Mouse (Mus musculus) gastrocnemius, postnatal 10 days (tissue): ENCODE measurements around the gene Fbxl18. TPM values are rescaled to one million over a fixed set of nuclear protein-coding genes. Genes with fewer than 3 reads are reported as not detected.
A peak's percentile ranks its signal among the peaks of the same experiment; 100 is the strongest.
"Not testable (repeated sequence)": the region's sequence is repeated elsewhere in the genome, so short reads cannot be mapped to it uniquely, and the experiment has no call there.

Experiments used
- DNase-seq: peaks from one replicate; pipeline ENCODE4 v3.0.0; 2021; ENCODE audit warnings: mixed read lengths
- total RNA-seq, 2 experiments: library from RNA; stranded (reverse); gene quantifications; 2 replicates each; pipeline ENCODE4 v1.2.3; 2021

The Fbxl18 gene
- total RNA-seq, 2 experiments from 2014 or later = 7.1 to 8.4 TPM

DNA sequence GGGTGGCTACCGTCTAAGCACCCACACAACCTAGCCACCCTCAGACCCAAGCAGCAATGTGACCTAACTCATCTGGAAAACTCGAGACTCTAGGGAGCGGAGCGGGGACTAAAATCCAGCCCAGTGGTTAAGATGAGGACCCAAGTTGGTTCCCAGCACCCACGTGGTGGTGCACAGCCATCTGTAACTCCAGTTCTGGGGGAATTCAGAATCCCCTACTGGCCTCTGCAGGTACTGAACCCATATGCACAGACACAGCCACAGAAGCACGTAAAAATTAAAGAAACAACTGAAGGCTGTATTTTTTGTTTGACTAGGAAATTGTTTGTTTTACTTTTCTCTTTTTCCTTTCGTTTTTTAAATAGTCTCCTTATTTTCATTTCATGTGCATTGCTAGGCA, 21.5 kb downstream of the Fbxl18 start:
- DNase-seq = no peak

DNA sequence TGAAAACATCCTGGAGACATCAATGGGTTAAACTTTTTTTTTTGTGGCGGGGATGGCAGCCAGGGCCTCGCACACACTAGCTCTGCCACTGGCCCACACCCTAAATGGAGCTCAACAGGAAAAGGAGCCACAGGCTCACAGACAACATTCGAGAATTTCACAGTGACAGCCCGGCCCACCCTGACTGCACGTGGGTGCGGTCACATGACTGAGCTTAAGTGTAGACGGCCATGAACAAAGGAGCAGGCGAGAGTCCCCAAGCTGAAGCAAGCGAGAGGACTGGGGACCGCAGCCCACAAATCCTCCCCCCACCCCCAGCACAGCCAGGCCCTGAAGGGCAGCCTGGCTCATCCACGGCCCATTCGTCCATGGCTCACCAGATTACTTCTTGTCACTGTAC, 23.5 kb downstream of the Fbxl18 start:
- DNase-seq = no peak

DNA sequence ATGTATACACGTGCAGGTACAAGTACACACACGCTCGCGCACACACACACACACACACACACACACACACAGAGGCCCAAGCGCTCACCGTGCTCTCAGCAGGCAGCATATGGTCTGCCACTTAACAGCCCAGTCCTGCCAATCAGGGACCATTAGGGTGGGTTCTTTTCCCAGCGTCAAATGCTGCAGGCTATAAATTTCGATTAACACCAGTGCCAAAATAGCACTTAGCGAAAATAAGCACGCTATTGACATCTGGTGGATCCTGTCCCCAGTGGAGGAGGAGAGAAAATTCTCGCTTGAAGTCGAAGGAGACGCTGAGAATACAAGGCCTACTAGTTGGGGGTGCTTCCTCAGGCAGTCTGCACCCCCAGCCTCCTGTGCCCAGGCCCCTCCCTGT, 25.8 kb downstream of the Fbxl18 start:
- DNase-seq = no peak

DNA sequence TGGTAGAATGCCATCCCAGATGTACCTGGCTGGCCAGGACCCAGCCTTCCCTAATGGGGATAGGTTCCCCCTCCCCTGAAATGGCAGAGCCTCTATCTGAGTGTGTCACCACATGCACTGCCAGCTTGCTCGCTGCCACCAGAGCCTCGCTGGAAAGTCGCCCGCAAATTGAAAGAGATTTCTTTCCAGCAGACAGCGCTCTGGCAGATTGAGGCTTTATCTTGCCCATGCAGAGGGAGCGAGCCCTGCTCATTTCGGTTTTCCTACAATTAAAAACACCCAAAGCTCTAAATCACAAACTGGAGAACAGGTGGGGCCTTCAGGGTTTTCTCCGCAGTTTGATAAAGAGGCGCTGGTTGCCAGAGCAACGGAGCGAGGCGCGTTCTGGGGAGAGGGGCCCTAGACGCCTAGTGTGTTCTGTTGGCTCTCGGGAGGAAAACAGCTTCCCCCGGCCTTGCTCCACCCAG, 37.4 kb downstream of the Fbxl18 start:
- DNase-seq = peak; percentile 59

DNA sequence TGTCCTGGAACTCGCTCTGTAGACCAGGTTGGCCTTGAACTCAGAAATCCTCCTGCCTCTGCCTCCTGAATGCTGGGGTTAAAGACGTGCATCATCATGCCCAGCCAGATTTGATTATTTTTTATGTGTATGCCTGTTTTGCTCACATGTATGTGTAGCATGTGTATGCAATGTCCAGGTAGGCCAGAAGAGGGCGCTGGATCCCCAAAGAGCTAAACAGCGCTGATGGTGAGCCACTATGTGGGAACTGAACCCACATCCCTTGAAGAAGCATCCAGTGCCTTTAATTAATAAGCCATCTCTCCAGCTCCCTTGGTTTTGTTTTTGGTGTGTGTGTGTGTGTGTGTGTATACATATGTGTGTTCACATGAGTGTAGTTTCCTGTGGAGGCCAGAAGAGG, 38.8 kb downstream of the Fbxl18 start:
- no peak for DNase-seq

DNA sequence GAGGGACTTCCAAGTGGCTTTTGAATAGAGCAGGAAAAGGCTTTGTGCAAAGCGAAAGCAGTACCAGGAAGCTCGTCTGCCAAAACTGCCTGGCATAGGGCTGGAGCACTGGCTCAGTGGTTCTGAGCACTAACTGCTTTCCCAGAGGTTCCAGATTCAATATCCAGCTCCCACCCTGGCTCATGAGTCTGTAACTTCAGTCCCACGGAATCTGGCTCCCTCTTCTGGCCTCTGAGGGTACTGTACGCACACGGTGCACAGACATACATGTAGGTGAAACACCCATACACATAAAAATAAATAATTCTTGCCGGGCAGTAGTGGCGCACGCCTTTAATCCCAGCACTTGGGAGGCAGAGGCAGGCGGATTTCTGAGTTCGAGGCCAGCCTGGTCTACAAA, 40.3 kb downstream of the Fbxl18 start:
- peak; percentile 55 for DNase-seq

DNA sequence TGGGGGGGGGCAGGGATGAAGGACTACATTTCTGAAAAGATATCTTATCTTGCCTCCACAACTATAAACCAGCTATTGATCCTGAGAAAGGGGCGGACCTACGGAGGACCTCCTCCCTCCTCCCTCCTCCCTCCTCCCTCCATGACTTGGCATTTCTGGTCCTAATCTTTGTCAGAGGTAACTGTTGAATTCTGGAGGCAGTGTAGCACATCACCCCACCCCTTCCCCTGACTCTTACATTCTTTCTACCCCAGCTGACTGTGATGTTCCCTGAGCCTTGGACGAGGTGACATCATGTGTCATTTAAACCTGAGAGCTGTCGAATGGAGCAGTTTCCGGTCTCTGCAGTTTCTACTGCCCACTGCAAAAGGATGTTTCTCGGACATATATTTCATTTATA, 41.6 kb downstream of the Fbxl18 start:
- no peak for DNase-seq

DNA sequence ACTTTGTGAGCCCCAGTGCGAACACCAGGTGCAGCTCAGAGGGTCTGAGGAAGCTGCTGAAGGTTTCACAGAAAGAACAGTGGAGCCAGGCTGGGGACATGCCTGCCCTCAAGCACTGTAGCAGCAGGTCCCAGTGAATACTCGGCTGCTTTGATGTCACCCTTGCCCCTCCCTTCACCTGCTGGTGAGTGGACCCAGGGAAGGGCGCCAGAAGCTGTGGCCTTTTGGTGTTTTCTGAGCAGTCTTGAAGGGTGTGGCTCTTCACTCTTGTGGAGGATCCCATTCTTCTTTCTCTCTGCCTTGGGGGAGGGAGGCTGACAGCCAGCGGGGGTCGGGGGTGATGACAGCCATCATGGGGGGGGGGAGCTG, 43.6 kb downstream of the Fbxl18 start:
- no peak for DNase-seq

DNA sequence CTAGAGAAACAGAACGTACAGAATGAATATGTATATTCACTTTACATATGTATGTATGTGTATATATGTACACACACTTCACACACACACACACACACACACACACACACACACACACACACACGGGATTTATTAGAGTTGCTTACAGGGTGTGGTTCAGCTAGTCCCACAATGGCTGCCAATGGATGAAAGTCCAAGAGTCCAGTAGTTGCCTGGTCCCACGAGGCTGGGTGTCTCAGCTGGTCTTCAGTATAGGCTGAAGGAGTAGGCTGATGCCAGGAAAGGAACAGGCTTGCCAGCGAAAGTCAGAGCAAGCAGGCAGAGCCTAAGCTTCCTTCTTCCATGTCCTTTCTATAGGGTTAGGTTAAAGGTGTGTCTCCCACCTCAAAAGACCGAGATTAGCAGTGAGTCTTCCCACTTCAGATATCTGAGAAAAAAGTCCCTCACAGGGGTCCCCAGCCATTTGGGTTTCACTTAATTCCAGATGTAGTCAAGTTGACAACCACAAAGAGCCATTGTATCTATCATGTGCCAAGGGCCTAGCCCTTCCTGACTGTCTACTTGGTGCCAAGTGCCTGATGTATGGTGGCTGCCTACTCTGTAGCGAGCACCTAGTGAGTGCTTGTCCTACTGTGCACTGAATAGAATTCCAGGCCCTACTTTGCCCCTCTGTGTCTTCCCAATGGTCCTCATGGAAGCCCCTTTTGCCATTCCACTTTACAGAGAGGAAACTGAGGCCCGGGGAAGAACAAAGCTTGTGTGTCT, 44.1 kb downstream of the Fbxl18 start:
- DNase-seq = no peak

DNA sequence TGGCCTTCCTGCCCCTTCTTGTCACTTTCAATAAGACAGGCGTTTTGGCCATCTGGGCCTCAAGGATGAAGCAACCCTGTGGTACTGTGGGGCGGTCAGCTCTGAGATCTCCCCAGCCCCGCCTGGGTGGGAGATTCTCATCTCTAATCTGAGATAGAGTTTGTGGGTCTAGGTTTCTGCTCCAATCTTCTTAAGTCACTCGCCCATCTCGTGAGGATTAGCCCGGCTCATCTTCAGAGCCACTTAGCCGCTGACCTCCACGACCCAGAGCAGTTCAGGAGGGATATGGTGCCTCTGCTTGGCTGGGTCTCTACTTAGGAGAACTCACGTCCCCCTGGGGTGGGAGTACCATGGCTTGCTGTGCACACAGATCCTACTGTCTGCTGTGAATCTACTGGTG, 44.7 kb downstream of the Fbxl18 start:
- no peak for DNase-seq

DNA sequence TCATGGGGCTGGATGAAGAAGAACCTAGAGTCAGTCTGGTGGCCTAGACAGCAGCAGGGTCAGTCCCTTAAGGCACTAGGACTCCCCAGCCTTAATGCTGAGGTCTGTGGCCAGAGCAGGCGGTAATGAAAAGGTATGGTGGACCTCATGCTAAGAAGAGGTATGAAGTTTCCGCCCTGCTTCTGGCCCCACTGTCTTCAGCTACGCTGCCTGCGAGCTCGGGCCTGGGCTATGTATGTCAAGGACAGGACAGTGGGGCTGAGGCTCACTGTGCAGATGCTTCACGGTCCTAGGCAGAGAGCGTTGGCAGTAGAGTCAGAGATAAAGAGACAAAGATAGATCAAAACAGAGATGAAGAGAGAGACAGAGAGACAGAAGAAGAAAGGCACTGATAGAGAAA, 46.3 kb downstream of the Fbxl18 start:
- DNase-seq = no peak

DNA sequence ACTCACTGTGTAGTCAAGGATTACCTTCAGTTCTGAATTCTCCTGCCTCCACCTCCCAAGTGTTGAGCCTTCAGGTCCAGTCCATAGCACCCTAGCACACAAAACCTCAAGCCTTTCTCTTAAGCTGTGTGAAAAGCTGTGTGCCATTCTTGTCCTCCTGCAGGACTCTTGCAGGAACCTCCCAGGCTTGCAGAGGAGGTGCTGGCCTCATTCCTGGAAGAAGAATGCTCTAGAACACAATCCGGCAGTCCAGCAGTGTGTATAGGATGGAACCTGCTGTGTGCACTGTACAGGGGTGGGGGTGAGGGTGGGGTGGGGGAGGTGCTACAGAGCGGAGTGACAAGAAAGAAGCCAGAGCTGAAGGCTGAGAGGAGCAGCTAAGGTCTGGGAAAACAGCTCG, 47.1 kb downstream of the Fbxl18 start:
- no peak for DNase-seq

DNA sequence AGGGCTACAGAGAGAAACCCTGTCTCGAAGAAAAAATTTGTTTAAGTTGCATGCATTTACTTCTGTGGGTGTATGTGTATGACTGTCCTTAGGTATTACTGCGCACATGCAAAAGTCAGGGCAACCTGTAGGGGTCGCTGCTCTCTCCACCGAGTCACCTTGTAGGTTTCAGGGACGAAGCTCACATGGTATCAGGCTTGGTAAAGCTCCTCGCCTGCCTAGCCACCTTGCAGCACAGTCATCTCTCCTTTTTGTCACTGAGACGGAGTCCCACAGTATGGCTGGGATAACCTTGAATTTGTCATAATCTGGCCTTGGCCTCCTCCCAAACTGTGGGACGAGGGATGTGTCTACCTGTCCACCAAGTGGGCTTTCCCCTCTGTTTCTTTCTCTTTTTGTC, 50.8 kb downstream of the Fbxl18 start:
- no peak for DNase-seq

DNA sequence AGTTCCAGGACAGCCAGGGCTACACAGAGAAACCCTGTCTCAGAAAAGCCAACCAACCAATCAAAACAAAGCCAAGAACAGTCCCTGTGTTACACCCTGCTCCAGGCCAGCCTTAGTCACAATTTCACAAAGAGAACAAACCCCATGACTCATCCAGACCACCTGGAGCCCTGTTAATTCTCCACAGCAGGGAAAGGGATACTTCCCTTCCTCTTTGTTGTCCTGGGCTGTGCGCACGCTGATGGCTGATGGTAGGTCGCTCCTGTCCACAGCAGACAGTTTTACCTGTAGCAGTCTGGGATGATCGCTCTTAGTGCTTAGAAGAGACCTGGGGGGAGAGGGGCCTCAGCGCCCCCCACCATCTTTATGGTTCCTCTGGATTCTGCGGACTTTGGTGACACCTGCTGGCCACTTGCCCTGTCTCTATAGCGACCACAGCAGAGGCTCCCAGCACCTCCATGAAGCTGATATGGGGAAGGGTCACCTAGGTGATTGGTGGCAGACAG, 53.0 kb downstream of the Fbxl18 start:
- DNase-seq = no peak

DNA sequence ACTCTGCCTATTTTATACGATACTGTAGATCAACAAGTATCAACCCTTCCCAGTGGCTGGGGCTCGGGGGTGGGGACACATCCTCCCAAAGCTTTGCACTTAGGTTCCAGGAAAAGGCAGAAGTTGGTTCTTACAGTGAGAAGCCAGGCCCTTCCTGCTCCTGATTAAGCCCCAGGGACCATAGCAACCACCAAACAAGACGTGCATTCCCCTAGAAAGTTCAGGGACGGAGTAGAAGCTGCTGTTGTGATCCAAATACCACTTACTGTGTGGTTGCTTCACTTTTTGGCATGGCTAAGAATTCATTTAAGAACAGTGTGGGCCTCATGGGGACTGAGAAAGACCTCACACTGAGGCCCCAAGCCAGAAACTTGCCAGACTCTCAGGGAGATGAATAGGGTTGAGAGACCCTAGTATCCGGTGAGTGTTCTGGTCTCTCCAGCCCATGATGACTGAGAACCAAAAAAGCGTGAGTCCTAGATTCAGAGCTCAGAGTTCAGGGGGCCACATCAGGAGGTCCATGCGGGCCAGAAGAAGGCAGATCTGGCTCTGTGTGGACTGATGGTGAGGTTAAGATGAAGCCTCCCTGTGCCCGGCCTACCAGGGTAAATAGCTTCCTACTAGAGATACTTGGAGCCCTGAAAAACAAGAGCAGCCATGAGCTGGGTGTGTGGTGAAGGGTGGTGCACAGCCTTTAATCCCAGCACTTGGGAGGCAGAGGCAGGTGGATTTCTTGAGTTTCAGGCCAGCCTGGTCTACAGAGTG, 53.7 kb downstream of the Fbxl18 start:
- no peak for DNase-seq

DNA sequence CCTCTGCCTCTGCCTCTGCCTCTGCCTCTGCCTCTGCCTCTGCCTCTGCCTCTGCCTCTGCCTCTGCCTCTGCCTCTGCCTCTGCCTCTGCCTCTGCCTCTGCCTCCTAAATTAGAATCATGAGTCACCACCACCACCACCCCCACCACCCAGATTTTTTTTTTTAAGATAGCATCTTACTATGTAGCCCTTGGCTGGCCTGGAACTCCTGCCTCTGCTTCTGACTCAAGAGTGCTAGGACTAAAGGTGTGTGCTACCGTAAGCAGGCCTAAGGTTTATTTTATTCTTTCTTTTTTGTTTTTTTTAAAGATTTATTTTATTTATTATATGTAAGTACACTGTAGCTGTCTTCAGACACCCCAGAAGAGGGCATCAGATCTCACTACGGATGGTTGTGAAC, 57.8 kb downstream of the Fbxl18 start:
- DNase-seq = not testable (repeated sequence)

DNA sequence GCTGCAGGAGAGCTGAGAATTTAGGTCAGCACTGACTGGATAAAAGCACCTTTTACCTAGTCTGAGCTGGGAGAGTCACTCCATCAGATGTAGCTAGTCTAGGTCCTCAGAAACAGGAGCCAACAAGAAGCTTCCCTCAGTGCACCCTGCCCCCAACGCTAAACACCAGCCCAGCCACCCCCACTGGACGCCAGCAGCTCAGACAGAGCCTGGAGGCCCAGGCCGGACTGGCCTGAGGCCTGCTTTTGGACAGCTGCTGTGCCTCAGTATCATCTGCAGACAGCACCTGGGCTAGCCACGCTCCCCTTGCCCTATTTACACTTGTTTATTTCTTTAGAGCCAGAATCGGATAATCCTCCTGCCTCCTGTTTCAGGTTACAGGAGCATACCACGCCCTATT, 58.3 kb downstream of the Fbxl18 start:
- DNase-seq = no peak

DNA sequence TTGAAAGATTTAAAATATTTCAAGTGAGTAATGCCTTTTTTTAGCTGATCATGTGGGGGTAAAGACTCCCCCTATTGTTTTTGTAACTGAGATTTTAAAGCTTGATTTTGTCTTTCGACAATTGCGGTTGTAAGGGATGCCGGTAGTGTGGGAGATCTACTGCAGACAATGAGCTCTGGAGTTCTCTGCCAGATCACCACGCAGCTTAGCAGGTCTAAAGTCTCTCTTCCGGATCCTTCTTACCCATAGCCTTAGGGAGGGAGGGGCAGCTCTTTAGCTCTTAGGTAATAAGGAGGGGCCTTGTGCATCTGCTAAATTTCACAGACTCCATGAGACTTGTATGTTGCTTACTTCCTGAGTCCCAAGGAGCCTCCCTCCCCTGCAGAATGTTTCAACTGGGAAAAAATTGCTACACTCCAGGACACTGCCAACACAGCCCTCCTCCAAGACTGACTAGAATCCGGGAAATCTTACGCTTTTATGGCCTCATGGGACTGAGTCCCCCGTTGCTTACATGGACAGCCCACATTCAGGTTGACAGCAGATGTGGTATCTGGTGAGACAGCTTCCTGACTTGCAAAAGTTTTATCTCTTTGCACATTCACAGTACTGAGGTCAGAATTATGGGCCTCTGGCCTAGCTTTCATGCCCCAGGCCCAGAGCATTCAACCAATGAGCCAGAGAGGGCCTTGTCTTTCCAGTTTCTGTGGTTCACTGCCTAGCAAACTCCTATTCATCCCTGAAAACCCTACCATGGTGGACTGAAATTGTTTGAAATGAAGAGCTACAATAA, 61.4 kb downstream of the Fbxl18 start:
- DNase-seq = no peak

DNA sequence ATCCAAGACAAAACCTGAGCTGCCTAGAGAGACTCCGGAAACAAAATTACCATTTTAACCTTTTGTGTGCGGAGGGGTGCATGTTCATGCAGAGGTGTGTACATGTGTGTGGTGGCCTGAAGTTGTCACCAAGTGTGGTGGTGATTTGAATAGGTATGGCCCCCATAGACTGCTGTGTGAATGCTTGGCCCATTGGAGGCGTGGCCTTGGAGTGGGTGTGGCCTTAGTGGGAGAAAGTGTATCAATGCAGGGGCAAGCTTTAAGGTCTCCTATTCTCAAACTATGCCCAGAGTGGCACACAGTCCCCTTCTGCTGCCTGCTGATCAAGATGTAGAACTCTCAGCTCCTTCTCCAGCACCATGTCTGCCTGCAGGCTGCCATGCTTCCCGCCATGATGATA, 69.1 kb downstream of the Fbxl18 start:
- DNase-seq = no peak

DNA sequence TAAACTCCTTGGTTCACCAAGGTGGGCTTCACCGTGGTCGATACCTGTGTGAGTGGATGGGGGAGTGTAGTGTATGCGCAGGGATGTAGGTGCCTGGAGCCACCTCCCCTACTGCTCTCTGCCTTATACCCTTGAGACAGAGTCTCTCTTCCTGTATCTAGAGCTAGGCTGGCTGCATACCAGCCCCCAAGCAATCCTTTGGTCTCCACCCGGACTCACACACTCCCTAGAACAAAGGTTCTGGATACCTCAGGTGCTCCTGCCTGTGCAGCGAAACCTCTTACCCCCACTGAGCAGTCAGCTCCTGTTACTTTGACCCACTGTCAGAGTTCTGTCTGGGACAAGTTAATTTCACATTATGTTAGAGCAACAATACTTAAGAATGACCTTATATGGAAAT, 69.6 kb downstream of the Fbxl18 start:
- no peak for DNase-seq

DNA sequence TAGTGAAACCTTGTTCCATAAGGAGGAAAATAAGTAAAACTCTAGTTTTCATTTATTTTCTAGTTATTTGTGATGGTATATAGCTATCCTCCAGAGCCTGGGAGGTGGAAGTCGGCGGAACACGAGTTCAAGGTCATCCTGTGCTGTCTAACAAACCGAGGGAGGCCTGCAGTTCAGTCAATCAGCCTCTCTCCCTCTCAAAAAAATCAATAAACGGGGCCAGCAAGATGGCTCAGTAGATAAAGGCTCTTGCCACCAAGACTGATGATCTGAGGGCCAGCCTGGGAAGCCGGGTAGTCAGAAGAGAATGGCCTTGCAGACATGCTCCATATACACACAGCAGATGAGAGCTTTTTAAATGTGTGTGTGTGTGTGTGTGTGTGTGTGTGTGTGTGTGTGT, 71.1 kb downstream of the Fbxl18 start:
- DNase-seq = no peak

DNA sequence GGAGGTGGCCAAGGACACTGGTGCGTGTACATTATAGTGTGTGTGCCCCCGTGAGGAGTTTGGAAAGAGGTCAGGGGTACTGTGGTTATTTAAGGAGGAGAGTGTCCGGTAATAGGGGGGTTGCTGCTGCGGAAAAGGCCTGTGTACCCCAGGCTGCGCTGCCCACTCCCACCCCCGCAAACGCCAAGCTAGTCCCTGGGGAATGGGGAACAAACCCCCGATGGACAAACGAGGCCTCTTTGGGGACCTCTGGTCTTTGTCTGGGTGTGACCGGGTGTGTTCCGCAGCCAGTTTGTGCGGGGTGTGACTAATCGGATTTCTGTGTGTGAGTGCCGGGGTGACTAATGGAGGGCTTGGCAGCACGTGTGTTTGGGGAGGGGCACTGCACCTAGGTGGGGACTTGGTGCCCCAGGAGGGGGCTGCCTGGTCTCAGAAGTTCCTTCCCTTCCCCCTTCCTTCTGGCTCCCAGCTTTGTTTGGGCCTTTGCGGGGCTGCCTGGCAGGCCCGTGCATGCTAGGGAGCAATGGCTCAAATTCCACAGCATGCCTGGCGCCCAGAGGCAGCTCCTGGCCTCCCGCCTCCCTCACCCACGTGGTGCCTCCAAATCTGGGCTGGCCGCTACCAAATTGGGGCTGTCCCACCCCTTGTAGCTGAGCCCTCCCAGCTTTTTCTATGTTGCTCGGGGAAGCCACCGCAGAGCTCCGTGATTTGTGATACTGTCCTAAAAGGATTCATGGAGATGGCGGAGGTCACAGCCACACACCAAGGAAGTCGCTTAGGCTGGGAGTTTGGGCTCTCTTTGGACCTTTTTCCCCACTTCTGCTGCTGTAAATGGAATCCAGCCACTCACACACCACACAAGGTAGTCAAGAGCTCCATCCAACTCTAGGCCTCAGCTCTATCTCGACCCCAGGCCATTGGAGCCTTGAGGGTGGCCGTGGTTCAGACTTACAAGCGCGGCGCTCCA, 71.8 kb downstream of the Fbxl18 start:
- peak; percentile 92 for DNase-seq
